26 mouse cellular contexts compared by ENCODE assay signal in the genomic region with DNA sequence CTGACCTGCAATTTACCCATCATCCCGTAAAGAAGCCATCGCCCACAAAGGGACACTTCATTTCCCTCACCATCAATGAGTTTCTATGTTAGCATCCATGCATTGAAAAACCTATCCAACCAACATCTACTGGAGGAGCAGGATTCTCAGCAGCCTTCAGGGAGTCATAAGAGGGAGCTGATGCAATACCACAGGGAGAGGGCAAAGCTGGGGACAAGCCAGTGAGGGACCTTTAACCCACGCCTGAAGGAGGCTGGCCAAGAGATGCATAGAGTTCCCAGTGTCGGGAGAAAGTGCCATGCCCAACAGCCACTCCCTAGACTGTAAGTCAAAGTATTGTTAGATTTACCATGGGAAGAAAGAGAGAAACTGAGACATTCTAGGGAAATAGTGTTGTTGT.
DNase-seq lines count a peak whose midpoint lies in the region; ATAC-seq lines count a peak whose summit lies in the region.
"Had no signal": no experiment of that assay in that cellular context is flagged by ENCODE, and none has a peak within 500 bp of the region (broad histone marks: within the 10 kb centered on the region; RNA-seq: fewer than 3 reads in every experiment).

No protein-coding gene starts in this region.

- no peaks in the 10 kb centered on the region for H3K27me3 ChIP-seq in intestine, embryonic 14.5 days (replicated peaks; ENCODE audit: control insufficient read depth, insufficient read depth, low read length)
- no peaks in the 10 kb centered on the region for H3K27me3 ChIP-seq in intestine, embryonic 16.5 days (replicated peaks; ENCODE audit: control insufficient read depth, insufficient read depth, low read length)
- H3K27me3 ChIP-seq: embryonic facial prominence, embryonic 12.5 days; embryonic facial prominence, embryonic 15.5 days; forebrain, embryonic 12.5 days; forebrain, embryonic 15.5 days had no signal

- peak; percentile 54 for DNase-seq in adrenal gland, postnatal 14 days
- DNase-seq in adrenal gland, adult 8-10 months = no peak
- peak; percentile 36 for DNase-seq in intestine, embryonic 14.5 days (ENCODE audit: low spot score)
- DNase-seq in adipocyte (ENCODE audit: low spot score) = peak; percentile 80
- DNase-seq in adrenal gland, postnatal 25 days = peak; percentile 13
- no peak for DNase-seq in right cerebral cortex, adult 18-20 months
- DNase-seq: cerebellum, adult 11 months; cerebellum, adult 2 months; cerebellum, adult 9-11 months; cerebellum, postnatal 25 days; gastrocnemius, postnatal 25 days; heart, adult 2 months; heart, postnatal 4 days; kidney, adult 2 months had no signal

- no peak for ATAC-seq in intestine, embryonic 14.5 days (replicated peaks; ENCODE audit: low FRiP score, low TSS enrichment, low read depth)
- ATAC-seq in intestine, embryonic 16.5 days = no peak
- ATAC-seq in megakaryocyte, adult 5-6 weeks (ENCODE audit: poor library complexity, severe bottlenecking) = no peak
- ATAC-seq: CD4-positive, CD25-positive, alpha-beta regulatory T cell, adult 4 months; forebrain, embryonic 15.5 days; hindbrain, postnatal 0 days; inflammation-experienced regulatory T-cells, adult 6 months had no signal

- no peak overlapping the region for H3K4me2 ChIP-seq in intestine, embryonic 14.5 days (ENCODE audit: low read length)
- H3K4me2 ChIP-seq in intestine, embryonic 16.5 days (ENCODE audit: low read depth, low read length) = no peak overlapping the region
- H3K4me2 ChIP-seq: embryonic facial prominence, embryonic 12.5 days; embryonic facial prominence, embryonic 15.5 days; forebrain, embryonic 12.5 days; forebrain, embryonic 15.5 days; heart, embryonic 11.5 days; hindbrain, embryonic 14.5 days had no signal

- no peak overlapping the region for H3K27ac ChIP-seq in intestine, embryonic 14.5 days (ENCODE audit: low read depth)
- H3K27ac ChIP-seq in intestine, embryonic 16.5 days (ENCODE audit: low read length) = no peak overlapping the region
- H3K27ac ChIP-seq: embryonic facial prominence, embryonic 12.5 days; forebrain, embryonic 12.5 days; forebrain, embryonic 15.5 days; heart, adult 2 months; hindbrain, embryonic 14.5 days; hindbrain, postnatal 0 days had no signal

- no peaks in the 10 kb centered on the region for H3K9me3 ChIP-seq in intestine, embryonic 14.5 days (ENCODE audit: control insufficient read depth, low read length)
- no peaks in the 10 kb centered on the region for H3K9me3 ChIP-seq in intestine, embryonic 16.5 days (ENCODE audit: control insufficient read depth, low read length)
- H3K9me3 ChIP-seq: embryonic facial prominence, embryonic 12.5 days; embryonic facial prominence, embryonic 15.5 days; forebrain, embryonic 12.5 days; forebrain, embryonic 15.5 days had no signal

- no peaks in the 10 kb centered on the region for H3K36me3 ChIP-seq in intestine, embryonic 14.5 days (ENCODE audit: control insufficient read depth, insufficient read depth, low read length)
- H3K36me3 ChIP-seq in intestine, embryonic 16.5 days (ENCODE audit: control insufficient read depth, insufficient read depth, low read length) = no peaks in the 10 kb centered on the region
- H3K36me3 ChIP-seq: embryonic facial prominence, embryonic 12.5 days; embryonic facial prominence, embryonic 15.5 days; forebrain, embryonic 12.5 days; forebrain, embryonic 15.5 days had no signal

- no peak overlapping the region for H3K9ac ChIP-seq in intestine, embryonic 14.5 days (ENCODE audit: low read length)
- H3K9ac ChIP-seq in intestine, embryonic 16.5 days (ENCODE audit: low read depth, low read length) = no peak overlapping the region
- H3K9ac ChIP-seq: embryonic facial prominence, embryonic 12.5 days; embryonic facial prominence, embryonic 15.5 days; forebrain, embryonic 12.5 days; forebrain, embryonic 15.5 days; hindbrain, embryonic 14.5 days had no signal

- no peaks in the 10 kb centered on the region; the same call in 1 of the 2 replicates for H3K4me1 ChIP-seq in intestine, embryonic 14.5 days (replicated peaks; ENCODE audit: control insufficient read depth, insufficient read depth, low read length)
- H3K4me1 ChIP-seq in intestine, embryonic 16.5 days (ENCODE audit: control insufficient read depth, insufficient read depth, low read length) = no peaks in the 10 kb centered on the region
- H3K4me1 ChIP-seq: embryonic facial prominence, embryonic 12.5 days; forebrain, embryonic 12.5 days; forebrain, embryonic 15.5 days had no signal

- WGBS in intestine, embryonic 14.5 days = 84% methylated on average over 4 of the region's 4 CpGs
- 84% methylated on average over 4 of the region's 4 CpGs for WGBS in intestine, embryonic 16.5 days

- H3K4me3 ChIP-seq in intestine, embryonic 14.5 days (ENCODE audit: low read depth, low read length) = no peak overlapping the region
- H3K4me3 ChIP-seq in intestine, embryonic 16.5 days (ENCODE audit: low read length) = no peak overlapping the region
- H3K4me3 ChIP-seq: embryonic facial prominence, embryonic 12.5 days; embryonic facial prominence, embryonic 15.5 days; erythroblast, embryonic 14.5 days; forebrain, embryonic 12.5 days; forebrain, embryonic 15.5 days; heart, adult 2 months had no signal

Comparison
In these comparisons a context has a peak if more than half of its experiments do, and no peak if none do; other contexts are left out.
1. DNase-seq: peak in adrenal gland, postnatal 14 days (single experiment), intestine, embryonic 14.5 days (single experiment), adipocyte (single experiment) and adrenal gland, postnatal 25 days (single experiment); none in adrenal gland, adult 8-10 months (single experiment) and right cerebral cortex, adult 18-20 months (single experiment).